Mouse (Mus musculus) ES-E14 (cell line): ENCODE measurements around the gene Selenok.

Source experiments
- CHD2 ChIP-seq: IDR thresholded peaks from 2 replicates; pipeline ENCODE4 v1.6.1; 2014; ENCODE audit warnings: mild to moderate bottlenecking, low read depth, low read length, inconsistent platforms
- HCFC1 ChIP-seq: IDR thresholded peaks from 2 replicates; pipeline ENCODE4 v1.6.1; 2012; ENCODE audit warnings: low read length, inconsistent platforms, borderline replicate concordance; ENCODE audit not compliant: insufficient read depth
- MAFK ChIP-seq: IDR thresholded peaks from 2 replicates; pipeline ENCODE4 v1.6.1; 2014; ENCODE audit warnings: mild to moderate bottlenecking, low read depth, low read length, inconsistent platforms; ENCODE audit not compliant: insufficient read depth
- ZC3H11A ChIP-seq: IDR thresholded peaks from 2 replicates; pipeline ENCODE4 v1.6.1; 2012; ENCODE audit warnings: low read depth, mild to moderate bottlenecking, inconsistent platforms, low read length, borderline replicate concordance
- ZNF384 ChIP-seq: IDR thresholded peaks from 2 replicates; pipeline ENCODE4 v1.6.1; 2012; ENCODE audit warnings: low read depth, low read length, inconsistent platforms

DNA sequence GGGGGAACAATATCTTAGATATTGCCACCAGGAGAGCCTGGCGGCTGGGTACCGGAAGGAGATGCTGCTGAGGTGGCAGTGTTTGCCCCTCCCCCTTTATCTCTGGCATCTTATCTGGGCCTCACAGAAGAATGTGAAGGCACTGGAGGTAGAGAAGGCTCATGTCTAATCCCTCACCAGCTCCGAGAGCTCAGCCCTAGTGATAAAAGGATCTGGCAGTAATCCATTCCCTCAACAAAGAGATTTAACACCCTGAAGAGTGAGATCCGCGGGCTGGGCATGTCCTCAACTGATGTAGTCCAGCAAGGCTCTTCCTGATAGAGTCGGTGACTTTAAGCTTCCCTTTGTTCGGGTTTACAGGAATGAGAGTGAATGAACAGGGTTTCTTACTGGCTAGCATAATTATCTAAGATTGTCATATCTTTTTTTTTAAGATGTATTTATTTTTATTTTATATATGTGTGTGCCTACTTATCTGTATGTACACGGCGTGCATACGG, 27.7 kb upstream of the Selenok start:
- TF ChIP-seq ZNF384 (no peak), MAFK (no peak), CHD2 (no peak), ZC3H11A (no peak), HCFC1 (no peak)
